Mouse (Mus musculus): ENCODE data around the gene Gm28048.

DNA sequence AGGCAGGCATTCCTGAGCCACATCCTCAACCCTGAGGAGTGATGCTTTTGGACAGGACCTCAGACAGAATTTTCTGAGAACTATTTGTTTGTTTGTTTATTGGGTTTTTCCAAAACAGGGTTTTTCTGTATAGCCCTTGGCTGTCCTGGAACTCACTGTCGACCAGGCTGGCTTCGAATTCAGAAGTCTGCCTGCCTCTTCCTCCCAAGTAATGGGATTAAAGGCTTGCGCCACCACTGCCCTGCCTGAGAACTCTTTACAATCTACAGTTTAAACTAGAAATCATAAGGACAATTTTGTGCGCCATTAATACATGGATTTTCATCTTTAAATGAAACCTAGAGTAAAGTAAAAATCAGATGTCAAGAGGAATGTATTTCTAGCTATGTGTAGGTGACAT, 13.6 kb upstream of the Gm28048 start:
- no peak for TF ChIP-seq CTCF (IDR thresholded peaks at IDR 0.05; ENCODE audit: low read depth)
- TF ChIP-seq EP300 (optimal IDR thresholded peaks at IDR 0.05), result no peak
